Mouse (Mus musculus): ENCODE measurements around the gene Gm19402. TPM values are rescaled to one million over a fixed set of nuclear protein-coding genes. Genes with fewer than 3 reads are reported as not detected.
"Not testable (repeated sequence)": the region's sequence is repeated elsewhere in the genome, so short reads cannot be mapped to it uniquely, and the experiment has no call there.

Gene Gm19402
- polyA plus RNA-seq (2015; fragmentation: Nextera tagmentation; extraction: Ambion mirVana), result not detected in 2 replicates

GRCm38 (mm10) chr10:77690356-77690807 is at the start of gene Gm19402:
Gene Gm19402 (minus strand): TSS chr10:77690757.
- H3K4me1 ChIP-seq; H3K9me3 ChIP-seq (replicated peaks); H3K36me3 ChIP-seq (ENCODE audit: poor library complexity, severe bottlenecking); ATAC-seq; H3K9ac ChIP-seq; H3K4me3 ChIP-seq; H3K4me2 ChIP-seq: not testable (repeated sequence)
- 56% methylated on average over 3 of the region's 3 CpGs for WGBS
- H3K27me3 ChIP-seq, result peaks cover 25% of the 10 kb centered on the region
- H3K27ac ChIP-seq, result peak within 1 kb of the TSS; percentile 48; the same call in 1 of the 2 replicates

- H3K27me3 ChIP-seq, result no peaks in the 10 kb centered on the region
- 97% methylated on average over 4 of the region's 4 CpGs for WGBS
- ATAC-seq, result no peak
Observed at GRCm38 (mm10) chr10:77738929-77739328, 48.4 kb upstream of the Gm19402 start.

GRCm38 (mm10) chr10:77735928-77736327 is 45.4 kb upstream of the Gm19402 start:
- WGBS, result 96% methylated on average over 1 of the region's 1 CpGs
- H3K9me3 ChIP-seq (replicated peaks), result no peaks in the 10 kb centered on the region; the same call in 1 of the 2 replicates
- no peak overlapping the region for H3K4me2 ChIP-seq
- no peak for ATAC-seq
- no peak overlapping the region for H3K4me3 ChIP-seq
- no peaks in the 10 kb centered on the region for H3K4me1 ChIP-seq
- H3K9ac ChIP-seq, result no peak overlapping the region
- H3K36me3 ChIP-seq (ENCODE audit: poor library complexity, severe bottlenecking), result no peaks in the 10 kb centered on the region
- no peak overlapping the region for H3K27ac ChIP-seq
- H3K27me3 ChIP-seq, result no peaks in the 10 kb centered on the region

More at GRCm38 (mm10) chr10:77738929-77739328, 48.4 kb upstream of the Gm19402 start:
- H3K9me3 ChIP-seq (replicated peaks), result no peaks in the 10 kb centered on the region; the same call in 1 of the 2 replicates
- no peak overlapping the region for H3K4me3 ChIP-seq
- no peaks in the 10 kb centered on the region for H3K4me1 ChIP-seq
- H3K9ac ChIP-seq, result no peak overlapping the region
- no peak overlapping the region for H3K27ac ChIP-seq
- no peak overlapping the region for H3K4me2 ChIP-seq
- H3K36me3 ChIP-seq (ENCODE audit: poor library complexity, severe bottlenecking), result no peaks in the 10 kb centered on the region

DNA sequence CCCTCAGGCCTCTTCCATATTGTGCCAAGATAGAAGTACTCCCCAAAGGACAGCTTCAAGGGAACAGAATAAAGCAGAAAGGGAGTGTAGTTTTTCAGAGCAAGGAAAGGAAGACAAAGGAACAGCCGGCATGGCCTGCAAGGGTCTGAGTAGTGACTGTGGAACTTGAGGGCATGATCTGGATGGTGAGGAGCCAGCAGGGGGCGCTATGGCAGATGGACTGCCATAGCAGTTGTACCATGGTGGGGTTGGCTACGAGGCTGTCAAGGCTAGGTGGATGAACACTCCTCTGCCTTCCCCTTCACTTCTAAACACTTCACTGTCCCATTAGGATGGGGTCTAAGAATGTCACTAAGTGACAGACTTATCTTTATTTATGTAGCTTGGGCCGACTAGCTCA is 38.7 kb upstream of the Gm19402 start:
- H3K27me3 ChIP-seq, result no peaks in the 10 kb centered on the region; the same call in 1 of the 2 replicates
- WGBS, result 56% methylated on average over 4 of the region's 4 CpGs
- no peak overlapping the region for H3K4me2 ChIP-seq
- ATAC-seq, result no peak
- no peak overlapping the region for H3K27ac ChIP-seq
- no peak overlapping the region for H3K4me3 ChIP-seq
- H3K9me3 ChIP-seq (replicated peaks), result no peaks in the 10 kb centered on the region; the same call in 1 of the 2 replicates
- H3K4me1 ChIP-seq, result no peaks in the 10 kb centered on the region
- no peak overlapping the region for H3K9ac ChIP-seq
- H3K36me3 ChIP-seq (ENCODE audit: poor library complexity, severe bottlenecking), result no peaks in the 10 kb centered on the region

DNA sequence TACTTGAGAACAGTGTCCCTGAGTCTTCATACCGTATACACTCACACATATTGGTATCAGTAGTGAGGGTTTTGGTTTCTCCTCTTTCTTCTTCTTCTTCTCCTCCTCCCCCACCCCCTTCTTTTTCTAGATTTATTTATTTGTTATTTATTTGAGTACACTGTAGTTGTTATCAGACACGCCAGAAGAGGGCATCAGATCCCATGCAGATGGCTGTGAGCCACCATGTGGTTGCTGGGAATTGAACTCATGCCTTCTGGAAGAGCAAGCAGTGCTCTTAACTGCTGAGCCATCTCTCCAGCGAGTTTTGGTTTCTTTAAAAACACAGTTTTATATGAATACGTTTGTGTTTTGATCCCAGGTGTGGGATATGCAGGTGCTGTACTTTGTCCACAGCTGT is 37.7 kb upstream of the Gm19402 start:
- no peaks in the 10 kb centered on the region for H3K36me3 ChIP-seq (ENCODE audit: poor library complexity, severe bottlenecking)
- no peak overlapping the region for H3K4me2 ChIP-seq
- H3K9me3 ChIP-seq (replicated peaks), result no peaks in the 10 kb centered on the region
- WGBS, result 72% methylated on average over 4 of the region's 4 CpGs
- no peak for ATAC-seq
- no peaks in the 10 kb centered on the region; the same call in 1 of the 2 replicates for H3K27me3 ChIP-seq
- H3K4me3 ChIP-seq, result no peak overlapping the region
- no peak overlapping the region for H3K27ac ChIP-seq
- H3K9ac ChIP-seq, result no peak overlapping the region
- no peaks in the 10 kb centered on the region for H3K4me1 ChIP-seq

- WGBS, result 46% methylated on average over 3 of the region's 3 CpGs
- Histone ChIP-seq H3K9me3 (replicated peaks) (no peaks in the 10 kb centered on the region), H3K36me3 (ENCODE audit: poor library complexity, severe bottlenecking) (no peaks in the 10 kb centered on the region), H3K27me3 (no peaks in the 10 kb centered on the region; the same call in 1 of the 2 replicates), H3K4me1 (no peaks in the 10 kb centered on the region), H3K4me3 (no peak within 1 kb of the TSS), H3K27ac (no peak within 1 kb of the TSS), H3K9ac (no peak within 1 kb of the TSS), H3K4me2 (no peak within 1 kb of the TSS)
- ATAC-seq, result no peak
Observed at GRCm38 (mm10) chr10:77726186-77726585, 35.6 kb upstream of the Gm19402 start, which contains the start of gene Gm10100. Gene Gm10100 (plus strand): TSS chr10:77726486.

DNA sequence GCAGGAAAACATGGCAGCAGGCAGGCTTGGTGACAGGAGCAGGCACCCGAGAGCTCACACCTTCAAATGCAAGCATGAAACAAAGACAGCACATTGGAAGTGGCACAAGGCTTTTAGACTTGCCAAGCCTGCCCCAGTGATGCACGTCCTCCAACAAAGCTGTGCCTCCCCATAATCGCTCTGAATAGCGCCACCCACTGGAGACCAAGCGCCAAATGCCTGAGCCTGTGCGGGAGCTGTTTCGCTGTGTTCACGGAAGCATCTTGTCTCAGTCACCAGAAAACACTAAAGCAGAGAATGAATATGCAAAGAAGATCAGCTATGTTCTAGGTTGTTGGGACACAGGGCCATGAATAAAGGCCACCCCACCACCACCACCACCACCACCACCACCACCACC is 34.3 kb upstream of the Gm19402 start:
- no peaks in the 10 kb centered on the region for H3K36me3 ChIP-seq (ENCODE audit: poor library complexity, severe bottlenecking)
- ATAC-seq, result no peak
- H3K4me2 ChIP-seq, result no peak overlapping the region
- H3K9me3 ChIP-seq (replicated peaks), result peaks cover 7% of the 10 kb centered on the region
- 72% methylated on average over 8 of the region's 8 CpGs for WGBS
- no peaks in the 10 kb centered on the region for H3K4me1 ChIP-seq
- no peak overlapping the region for H3K4me3 ChIP-seq
- H3K27me3 ChIP-seq, result no peaks in the 10 kb centered on the region; the same call in 1 of the 2 replicates
- no peak overlapping the region for H3K9ac ChIP-seq
- H3K27ac ChIP-seq, result no peak overlapping the region

DNA sequence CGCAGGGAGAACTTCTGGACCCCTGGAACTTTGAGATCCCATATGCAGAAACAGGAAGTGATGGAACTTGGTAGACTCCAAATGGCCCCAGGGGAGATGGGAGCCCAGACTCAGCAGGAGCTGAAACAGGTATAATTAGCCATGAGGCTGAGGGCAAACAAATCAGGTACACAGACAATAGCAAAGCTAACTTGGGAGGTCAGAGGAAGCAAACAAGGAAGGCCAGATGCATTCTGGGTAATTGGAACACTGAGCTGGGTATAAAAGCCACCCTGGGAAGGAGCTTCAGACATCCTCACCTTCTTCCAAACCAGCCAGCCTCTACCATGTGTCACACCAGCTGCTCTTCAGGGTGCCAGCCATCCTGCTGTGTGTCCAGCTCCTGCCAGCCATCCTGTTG is 29.7 kb upstream of the Gm19402 start, which contains the start of gene Krtap12-1:
Krtap12-1 (plus strand) TSS at position 301 of the 400 bp plus-strand sequence.
- H3K36me3 ChIP-seq (ENCODE audit: poor library complexity, severe bottlenecking), result not testable (repeated sequence)

GRCm38 (mm10) chr10:77715507-77715906 is 24.9 kb upstream of the Gm19402 start, which contains the start of gene Gm10142:
Gene Gm10142 (plus strand): TSS chr10:77715807.
- ATAC-seq, result no peak

More for the DNA sequence above, 29.7 kb upstream of the Gm19402 start, which contains the start of gene Krtap12-1:
- not testable (repeated sequence) for H3K27ac ChIP-seq; H3K4me1 ChIP-seq; H3K9me3 ChIP-seq (replicated peaks); H3K4me3 ChIP-seq; H3K9ac ChIP-seq; H3K4me2 ChIP-seq; H3K27me3 ChIP-seq; ATAC-seq
- 93% methylated on average over 1 of the region's 1 CpGs for WGBS

GRCm38 (mm10) chr10:77713734-77714133 is 23.2 kb upstream of the Gm19402 start:
- Histone ChIP-seq H3K9ac (no peak overlapping the region), H3K27ac (no peak overlapping the region), H3K4me2 (no peak overlapping the region), H3K9me3 (replicated peaks) (peaks cover 5% of the 10 kb centered on the region; the same call in 1 of the 2 replicates), H3K4me3 (no peak overlapping the region), H3K27me3 (no peaks in the 10 kb centered on the region), H3K36me3 (ENCODE audit: poor library complexity, severe bottlenecking) (no peaks in the 10 kb centered on the region), H3K4me1 (no peaks in the 10 kb centered on the region)
- no peak for ATAC-seq
- 74% methylated on average over 4 of the region's 4 CpGs for WGBS

More at GRCm38 (mm10) chr10:77715507-77715906, 24.9 kb upstream of the Gm19402 start, which contains the start of gene Gm10142:
- Histone ChIP-seq H3K9me3 (replicated peaks) (peaks cover 9% of the 10 kb centered on the region), H3K9ac (no peak within 1 kb of the TSS), H3K36me3 (ENCODE audit: poor library complexity, severe bottlenecking) (no peaks in the 10 kb centered on the region), H3K4me2 (no peak within 1 kb of the TSS), H3K4me1 (no peaks in the 10 kb centered on the region), H3K27ac (no peak within 1 kb of the TSS), H3K27me3 (no peaks in the 10 kb centered on the region), H3K4me3 (no peak within 1 kb of the TSS)
- WGBS, result 85% methylated on average over 1 of the region's 1 CpGs

GRCm38 (mm10) chr10:77711157-77711556 is 20.6 kb upstream of the Gm19402 start, which contains the start of gene Gm10024:
Gene Gm10024 (plus strand): TSS chr10:77711457.
- not testable (repeated sequence) for H3K27me3 ChIP-seq; H3K4me3 ChIP-seq; H3K9ac ChIP-seq; H3K36me3 ChIP-seq (ENCODE audit: poor library complexity, severe bottlenecking); H3K4me1 ChIP-seq; H3K4me2 ChIP-seq; H3K27ac ChIP-seq; ATAC-seq
- peaks cover 11% of the 10 kb centered on the region for H3K9me3 ChIP-seq (replicated peaks)

GRCm38 (mm10) chr10:77709831-77710230 is 19.3 kb upstream of the Gm19402 start:
- H3K9ac ChIP-seq, result no peak overlapping the region
- no peaks in the 10 kb centered on the region for H3K4me1 ChIP-seq
- H3K27me3 ChIP-seq, result no peaks in the 10 kb centered on the region
- 86% methylated on average over 3 of the region's 3 CpGs for WGBS
- H3K4me3 ChIP-seq, result no peak overlapping the region
- ATAC-seq, result no peak
- H3K9me3 ChIP-seq (replicated peaks), result peaks cover 14% of the 10 kb centered on the region
- no peak overlapping the region for H3K4me2 ChIP-seq
- H3K36me3 ChIP-seq (ENCODE audit: poor library complexity, severe bottlenecking), result no peaks in the 10 kb centered on the region
- no peak overlapping the region for H3K27ac ChIP-seq

DNA sequence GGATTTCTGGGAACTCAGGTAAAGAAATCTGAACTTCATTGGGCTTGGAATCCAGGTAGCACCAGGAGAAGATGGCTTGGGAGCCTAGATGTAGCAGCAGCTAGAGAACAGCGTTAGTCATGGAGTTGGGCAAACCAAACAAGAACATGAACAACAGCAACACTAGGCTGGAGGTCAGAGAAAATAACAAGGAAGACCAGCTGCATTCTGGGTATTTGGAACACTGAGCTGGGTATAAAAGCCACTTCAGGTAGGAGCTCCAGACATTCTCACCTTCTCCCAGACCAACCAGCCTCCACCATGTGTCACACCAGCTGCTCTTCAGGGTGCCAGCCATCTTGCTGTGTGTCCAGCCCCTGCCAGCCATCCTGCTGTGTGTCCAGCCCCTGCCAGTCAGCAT is 15.8 kb upstream of the Gm19402 start, which contains the start of gene Gm10272:
Gm10272 (plus strand) TSS at position 301 of the 400 bp plus-strand sequence.
- Histone ChIP-seq H3K4me3 (no peak within 1 kb of the TSS), H3K27ac (no peak within 1 kb of the TSS), H3K9ac (no peak within 1 kb of the TSS), H3K27me3 (no peaks in the 10 kb centered on the region), H3K36me3 (ENCODE audit: poor library complexity, severe bottlenecking) (no peaks in the 10 kb centered on the region), H3K4me1 (no peaks in the 10 kb centered on the region), H3K9me3 (replicated peaks) (peaks cover 25% of the 10 kb centered on the region), H3K4me2 (no peak within 1 kb of the TSS)
- 100% methylated on average over 1 of the region's 1 CpGs for WGBS
- no peak for ATAC-seq
